Mouse (Mus musculus): ENCODE results near the gene Camsap2. TPM values are rescaled to one million over a fixed set of nuclear protein-coding genes. Genes with fewer than 3 reads are reported as not detected.

The Camsap2 gene
- polyA plus RNA-seq, 1 experiment, result 0.96 TPM

GRCm38 (mm10) chr1:136346373-136347035 is 600 bp upstream of the Camsap2 start:
- Histone ChIP-seq H3K27me3 (replicated peaks) (peaks cover 92% of the 10 kb centered on the region), H3K36me3 (replicated peaks; ENCODE audit: low read length) (no peaks in the 10 kb centered on the region), H3K9me3 (no peaks in the 10 kb centered on the region), H3K4me3 (replicated peaks) (peak overlapping the region; percentile 90), H3K4me1 (peaks cover 18% of the 10 kb centered on the region)
- TF ChIP-seq FLI1 (IDR thresholded peaks at IDR 0.05; ENCODE audit: low read length), result no peak
- TF ChIP-seq GATA1 (IDR thresholded peaks at IDR 0.05; ENCODE audit: borderline replicate concordance, low read length), result no peak

- Histone ChIP-seq H3K9me3 (peaks cover 6% of the 10 kb centered on the region), H3K36me3 (replicated peaks; ENCODE audit: low read length) (no peaks in the 10 kb centered on the region), H3K4me1 (peaks cover 18% of the 10 kb centered on the region), H3K4me3 (replicated peaks) (peak overlapping the region; percentile 90), H3K27me3 (replicated peaks) (peaks cover 91% of the 10 kb centered on the region)
- TF ChIP-seq FLI1 (IDR thresholded peaks at IDR 0.05; ENCODE audit: low read length) (no peak), GATA1 (IDR thresholded peaks at IDR 0.05; ENCODE audit: borderline replicate concordance, low read length) (no peak)
Observed at GRCm38 (mm10) chr1:136344768-136345453, 993 bp downstream of the Camsap2 start.

- Histone ChIP-seq H3K36me3 (replicated peaks; ENCODE audit: low read length) (no peaks in the 10 kb centered on the region), H3K27me3 (replicated peaks) (peaks cover 92% of the 10 kb centered on the region)
Observed at GRCm38 (mm10) chr1:136344281-136344680, 1.6 kb downstream of the Camsap2 start.

GRCm38 (mm10) chr1:136343727-136344126 is 2.2 kb downstream of the Camsap2 start:
- Histone ChIP-seq H3K27me3 (replicated peaks) (peaks cover 88% of the 10 kb centered on the region), H3K4me1 (peaks cover 18% of the 10 kb centered on the region), H3K4me3 (replicated peaks) (no peak overlapping the region), H3K36me3 (replicated peaks; ENCODE audit: low read length) (no peaks in the 10 kb centered on the region), H3K9me3 (peaks cover 15% of the 10 kb centered on the region)
- TF ChIP-seq GATA1 (IDR thresholded peaks at IDR 0.05; ENCODE audit: borderline replicate concordance, low read length) (no peak), FLI1 (IDR thresholded peaks at IDR 0.05; ENCODE audit: low read length) (no peak)

More at GRCm38 (mm10) chr1:136344281-136344680, 1.6 kb downstream of the Camsap2 start:
- H3K4me3 ChIP-seq (replicated peaks), result no peak overlapping the region
- TF ChIP-seq FLI1 (IDR thresholded peaks at IDR 0.05; ENCODE audit: low read length) (no peak), GATA1 (IDR thresholded peaks at IDR 0.05; ENCODE audit: borderline replicate concordance, low read length) (no peak)
- H3K4me1 ChIP-seq, result peaks cover 18% of the 10 kb centered on the region
- peaks cover 12% of the 10 kb centered on the region for H3K9me3 ChIP-seq

GRCm38 (mm10) chr1:136340541-136340940 is 5.4 kb downstream of the Camsap2 start:
- no peak overlapping the region for H3K4me3 ChIP-seq (replicated peaks)
- H3K4me1 ChIP-seq, result peaks cover 10% of the 10 kb centered on the region
- H3K27me3 ChIP-seq (replicated peaks), result peaks cover 59% of the 10 kb centered on the region
- H3K36me3 ChIP-seq (replicated peaks; ENCODE audit: low read length), result no peaks in the 10 kb centered on the region
- peaks cover 19% of the 10 kb centered on the region for H3K9me3 ChIP-seq
- TF ChIP-seq GATA1 (IDR thresholded peaks at IDR 0.05; ENCODE audit: borderline replicate concordance, low read length) (no peak), FLI1 (IDR thresholded peaks at IDR 0.05; ENCODE audit: low read length) (no peak)

GRCm38 (mm10) chr1:136334743-136335142 is 11.2 kb downstream of the Camsap2 start:
- H3K36me3 ChIP-seq (replicated peaks; ENCODE audit: low read length), result no peaks in the 10 kb centered on the region
- H3K4me3 ChIP-seq (replicated peaks), result no peak overlapping the region
- peaks cover 29% of the 10 kb centered on the region for H3K27me3 ChIP-seq (replicated peaks)
- peaks cover 11% of the 10 kb centered on the region for H3K9me3 ChIP-seq
- no peak for TF ChIP-seq FLI1 (IDR thresholded peaks at IDR 0.05; ENCODE audit: low read length)
- no peak for TF ChIP-seq GATA1 (IDR thresholded peaks at IDR 0.05; ENCODE audit: borderline replicate concordance, low read length)
- no peaks in the 10 kb centered on the region for H3K4me1 ChIP-seq

GRCm38 (mm10) chr1:136333512-136333911 is 12.4 kb downstream of the Camsap2 start:
- TF ChIP-seq GATA1 (IDR thresholded peaks at IDR 0.05; ENCODE audit: borderline replicate concordance, low read length), result no peak
- no peak overlapping the region for H3K4me3 ChIP-seq (replicated peaks)
- H3K27me3 ChIP-seq (replicated peaks), result peaks cover 29% of the 10 kb centered on the region
- no peaks in the 10 kb centered on the region for H3K36me3 ChIP-seq (replicated peaks; ENCODE audit: low read length)
- peaks cover 4% of the 10 kb centered on the region for H3K9me3 ChIP-seq
- H3K4me1 ChIP-seq, result no peaks in the 10 kb centered on the region

GRCm38 (mm10) chr1:136333071-136333470 is 12.8 kb downstream of the Camsap2 start:
- TF ChIP-seq GATA1 (IDR thresholded peaks at IDR 0.05; ENCODE audit: borderline replicate concordance, low read length), result no peak
- no peak overlapping the region for H3K4me3 ChIP-seq (replicated peaks)
- peaks cover 4% of the 10 kb centered on the region for H3K9me3 ChIP-seq
- H3K4me1 ChIP-seq, result no peaks in the 10 kb centered on the region
- no peaks in the 10 kb centered on the region for H3K36me3 ChIP-seq (replicated peaks; ENCODE audit: low read length)
- peaks cover 33% of the 10 kb centered on the region for H3K27me3 ChIP-seq (replicated peaks)

GRCm38 (mm10) chr1:136331836-136332235 is 14.1 kb downstream of the Camsap2 start:
- no peaks in the 10 kb centered on the region for H3K4me1 ChIP-seq
- peaks cover 2% of the 10 kb centered on the region; the same call in 1 of the 2 replicates for H3K9me3 ChIP-seq
- TF ChIP-seq GATA1 (IDR thresholded peaks at IDR 0.05; ENCODE audit: borderline replicate concordance, low read length), result no peak
- TF ChIP-seq FLI1 (IDR thresholded peaks at IDR 0.05; ENCODE audit: low read length), result no peak
- H3K4me3 ChIP-seq (replicated peaks), result no peak overlapping the region
- peaks cover 37% of the 10 kb centered on the region for H3K27me3 ChIP-seq (replicated peaks)
- H3K36me3 ChIP-seq (replicated peaks; ENCODE audit: low read length), result no peaks in the 10 kb centered on the region

GRCm38 (mm10) chr1:136329426-136329825 is 16.5 kb downstream of the Camsap2 start:
- no peaks in the 10 kb centered on the region for H3K4me1 ChIP-seq
- no peaks in the 10 kb centered on the region for H3K36me3 ChIP-seq (replicated peaks; ENCODE audit: low read length)
- 0 out of 2 replicates have a peak, but pooled peaks cover 2% of the 10 kb centered on the region for H3K9me3 ChIP-seq
- no peak for TF ChIP-seq GATA1 (IDR thresholded peaks at IDR 0.05; ENCODE audit: borderline replicate concordance, low read length)
- TF ChIP-seq FLI1 (IDR thresholded peaks at IDR 0.05; ENCODE audit: low read length), result no peak
- H3K4me3 ChIP-seq (replicated peaks), result no peak overlapping the region
- H3K27me3 ChIP-seq (replicated peaks), result peaks cover 35% of the 10 kb centered on the region

Measured in megakaryocyte, embryonic 14.5 days (primary cell).